Mouse (Mus musculus) lung, adult 2 months (tissue): ENCODE data around the gene Nfatc3.

ENCODE experiments used
- CTCF ChIP-seq: fragments of 200-500 bp; IDR thresholded peaks from 2 replicates; pipeline ENCODE4 v1.5.1; 2011; ENCODE audit warnings: mild to moderate bottlenecking, low read length, control low read depth; ENCODE audit not compliant: insufficient read depth
- POLR2A ChIP-seq: fragments of 200-500 bp; IDR thresholded peaks from 2 replicates; pipeline ENCODE4 v1.6.1; 2011; ENCODE audit warnings: low read depth, mild to moderate bottlenecking, control low read depth, low read length, borderline replicate concordance; ENCODE audit errors: extremely low read depth

GRCm38 (mm10) chr8:106102321-106102720, 43.7 kb downstream of the Nfatc3 start:
- TF ChIP-seq POLR2A (no peak), CTCF (no peak)
